Mouse (Mus musculus): Measurements from ENCODE around the gene Tns1.

DNA sequence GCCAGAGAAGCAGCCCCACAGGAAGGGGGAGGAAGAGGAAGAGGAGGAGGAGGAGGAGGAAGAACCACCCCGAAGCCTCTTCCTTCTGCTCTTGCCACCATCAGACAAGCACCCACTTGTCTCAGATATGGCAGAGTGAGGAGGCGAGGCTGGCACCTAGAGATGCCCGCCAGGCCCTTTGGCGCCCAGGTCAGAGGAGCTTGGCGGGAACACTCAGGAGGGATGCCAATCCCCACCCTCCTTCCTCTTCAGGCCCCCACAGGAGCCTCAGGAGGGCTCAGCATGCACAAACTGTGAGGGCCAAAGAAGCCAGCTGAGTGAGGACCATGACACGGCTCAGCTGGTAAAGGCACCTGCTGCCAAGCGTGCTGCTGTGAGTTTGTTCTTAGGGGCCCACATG is 3.1 kb downstream of the Tns1 start:
- no peak for TF ChIP-seq CTCF (IDR thresholded peaks at IDR 0.05)
- TF ChIP-seq POLR2A (IDR thresholded peaks at IDR 0.05; ENCODE audit: insufficient read depth, low read depth, low read length), result no peak

Measured in heart, adult 2 months (tissue).